Mouse (Mus musculus): ENCODE measurements around the gene Gm8356. TPM values are rescaled to one million over a fixed set of nuclear protein-coding genes. Genes with fewer than 3 reads are reported as not detected.
"Not testable (repeated sequence)": the region's sequence is repeated elsewhere in the genome, so short reads cannot be mapped to it uniquely, and the experiment has no call there.

Gm8356 gene
- total RNA-seq (2021), result not detected
- long read RNA-seq, experiment 1, result 0 reads
- long read RNA-seq, experiment 2, result 0 reads

DNA sequence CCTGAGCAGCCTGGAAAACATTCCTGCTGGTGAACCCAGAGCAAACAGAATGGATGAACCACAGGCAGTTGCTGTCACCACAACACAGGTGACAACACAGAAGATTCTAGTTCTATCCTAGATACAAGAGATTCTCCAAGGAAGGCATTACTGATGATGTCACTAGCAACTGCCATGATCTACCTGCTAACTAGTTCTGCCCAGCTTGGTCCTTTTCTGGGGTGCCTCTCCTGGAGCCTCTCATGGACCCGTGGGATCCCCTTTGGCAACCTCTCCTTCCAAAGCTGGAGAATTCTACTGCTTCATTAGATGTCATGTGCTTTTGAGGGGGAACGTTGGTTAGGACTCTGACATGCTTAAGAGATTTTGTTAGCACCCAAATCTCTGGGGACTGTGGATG lies at the start of gene Gm8356:
Gene Gm8356 (minus strand): TSS at position 101 of the 400 bp plus-strand sequence.
- not testable (repeated sequence) for DNase-seq

DNA sequence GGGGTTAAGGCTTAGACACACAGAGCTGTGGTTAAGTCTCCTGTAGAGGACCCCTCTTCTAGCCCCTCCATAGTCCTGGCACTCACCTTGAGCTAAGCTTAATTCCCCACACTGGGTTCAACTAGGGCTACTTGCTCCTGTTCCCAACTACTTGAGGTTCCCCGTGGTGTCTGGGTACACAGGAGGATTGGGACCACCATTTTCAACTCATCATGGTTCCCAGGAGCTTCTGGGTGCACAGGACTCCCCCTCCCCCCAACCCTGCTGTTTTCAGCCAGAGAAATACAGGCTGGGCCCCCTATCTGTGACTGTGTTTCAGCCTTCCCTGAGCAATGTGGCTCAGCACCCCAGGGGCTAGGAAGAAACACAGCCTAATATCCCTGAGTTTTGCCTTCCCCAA lies 50.8 kb downstream of the Gm8356 start:
- DNase-seq, result not testable (repeated sequence)

DNA sequence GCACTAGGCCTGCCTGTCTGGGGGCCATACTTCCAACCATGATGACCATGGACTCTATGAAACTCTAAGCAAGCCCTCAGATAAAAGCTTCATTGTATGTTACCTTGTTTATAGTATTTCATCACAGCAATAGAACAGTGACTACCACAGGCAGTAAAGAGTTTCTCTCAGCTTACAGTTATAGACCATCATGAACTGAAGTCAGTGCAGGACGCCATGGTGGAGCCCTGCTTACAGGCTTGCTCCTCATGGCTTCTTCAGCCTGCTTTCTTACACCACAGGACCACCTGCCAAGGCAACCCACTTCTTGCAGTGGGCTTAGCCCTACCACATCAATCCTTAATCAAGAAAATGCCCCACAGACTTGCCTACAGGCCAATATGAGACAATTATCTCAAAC lies 51.5 kb downstream of the Gm8356 start:
- DNase-seq, result not testable (repeated sequence)

DNA sequence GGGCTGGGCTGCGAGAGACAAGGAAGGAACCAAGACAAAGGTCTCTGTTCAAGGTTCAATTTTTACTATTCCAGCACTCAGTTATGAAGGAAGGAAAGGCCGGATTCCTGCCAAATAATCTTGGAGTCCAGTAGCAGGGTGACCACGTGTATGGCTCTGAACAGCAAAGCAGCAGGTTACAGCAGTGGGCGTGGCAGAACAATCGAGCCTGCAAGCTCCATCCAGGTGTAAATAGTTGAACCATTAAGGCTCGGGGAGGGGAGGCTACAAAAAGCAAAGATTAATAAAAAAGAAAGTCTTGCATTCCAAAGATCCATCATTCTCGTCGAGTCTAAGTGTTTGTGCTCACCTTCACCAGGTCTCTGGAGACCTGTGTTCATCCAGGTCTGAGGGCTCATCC lies 55.0 kb downstream of the Gm8356 start:
- DNase-seq, result not testable (repeated sequence)

Other genes with a start within 250 kb of the Gm8356 start
- gene Gm21103, start 232.4 kb downstream of the Gm8356 start, total RNA-seq (2021), result not detected
- gene Gm3618, start 193.6 kb downstream of the Gm8356 start, total RNA-seq (2021), result not detected
- not detected for gene Gm16440, start 147.0 kb downstream of the Gm8356 start, total RNA-seq (2021)
- gene Gm3591, start 124.8 kb downstream of the Gm8356 start, total RNA-seq (2021), result under 1 TPM in 1 of 2 experiments, not detected in 1; 0.32 TPM
- not detected for gene Gm3594, start 92.7 kb downstream of the Gm8356 start, total RNA-seq (2021)
- under 1 TPM in 1 of 2 experiments, not detected in 1; 0.23 TPM for gene Gm3629, start 53.3 kb upstream of the Gm8356 start, total RNA-seq (2021)
- not detected for gene Gm3460, start 85.1 kb upstream of the Gm8356 start, total RNA-seq (2021)
- not detected for gene Gm10251, start 146.9 kb upstream of the Gm8356 start, total RNA-seq (2021)
- not detected for gene Gm8050, start 183.0 kb upstream of the Gm8356 start, total RNA-seq (2021)
- gene Gm3636, start 205.0 kb upstream of the Gm8356 start, total RNA-seq (2021), result under 1 TPM; 0.49 to 0.57 TPM
- not detected for gene Gm8362, start 237.1 kb upstream of the Gm8356 start, total RNA-seq (2021)

Measured in heart, adult 18-20 months (tissue).